Mouse (Mus musculus) B cell, adult (primary cell): ENCODE results near the gene Rab38. TPM values are rescaled to one million over a fixed set of nuclear protein-coding genes. Genes with fewer than 3 reads are reported as not detected.

ENCODE experiments used
- total RNA-seq: library from RNA; stranded (reverse); gene quantifications from 4 replicates; pipeline ENCODE4 v1.2.4, GENCODE M21; 2023; ENCODE audit not compliant: inconsistent age

Rab38 gene
- not detected in 4 replicates for total RNA-seq

GRCm38 (mm10) chr7:88429786-88430691 is at the start of gene Rab38:
Gene Rab38 (plus strand): TSS chr7:88430273.

Other genes starting within 250 kb of the Rab38 start
- 222 to 249 TPM (median 230 TPM) in 4 replicates for gene Ctsc, start 152.2 kb upstream of the Rab38 start, total RNA-seq